Mouse (Mus musculus) liver, embryonic 14.5 days (tissue): ENCODE results near the gene Igf2bp3.

Experiments
- CTCF ChIP-seq: IDR thresholded peaks from 2 replicates; pipeline ENCODE4 v1.5.1; 2016; ENCODE audit warnings: antibody characterized with exemption, low read depth, control low read depth
- EP300 ChIP-seq: IDR thresholded peaks from 2 replicates; pipeline ENCODE4 v1.6.1; 2016; ENCODE audit warnings: antibody characterized with exemption, low read depth

GRCm38 (mm10) chr6:49142428-49142827 lies 72.3 kb downstream of the Igf2bp3 start:
- TF ChIP-seq CTCF (peak; percentile 54), EP300 (no peak)
